Mouse (Mus musculus) bone marrow, adult 2 months (tissue): ENCODE data around the gene Sertad1.

ENCODE experiments used
- CTCF ChIP-seq: fragments of 200-500 bp; IDR thresholded peaks from 2 replicates; pipeline ENCODE4 v1.5.1; 2011; ENCODE audit warnings: low read length, control low read depth; ENCODE audit not compliant: control insufficient read depth, insufficient read depth
- POLR2A ChIP-seq: fragments of 200-500 bp; IDR thresholded peaks from 2 replicates; pipeline ENCODE4 v1.6.1; 2011; ENCODE audit warnings: low read depth, mild to moderate bottlenecking, control low read depth, low read length, borderline replicate concordance; ENCODE audit not compliant: control insufficient read depth

DNA sequence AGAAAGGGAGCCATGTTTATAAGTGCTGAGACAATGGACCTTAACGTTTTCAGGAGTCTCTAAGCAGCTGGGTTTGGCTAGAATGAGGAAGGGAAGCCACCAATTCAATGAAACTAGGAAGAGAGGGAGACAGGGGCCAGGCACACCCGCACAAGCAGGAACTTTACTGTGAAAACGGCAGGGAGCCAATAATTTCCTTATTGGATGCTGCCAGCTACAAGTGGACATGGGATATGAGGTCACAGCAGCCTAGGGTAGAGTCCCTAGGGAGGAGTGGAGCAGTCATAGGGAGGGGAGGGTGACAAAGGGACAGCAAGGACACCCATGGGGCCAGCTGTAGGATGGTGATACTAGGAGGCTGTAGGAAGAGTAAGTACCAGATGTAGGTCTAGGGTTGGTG, 6.3 kb downstream of the Sertad1 start:
- TF ChIP-seq POLR2A: no peak
- no peak for TF ChIP-seq CTCF
